Mouse (Mus musculus) Patski (cell line): ENCODE measurements around the gene Parg. TPM values are rescaled to one million over a fixed set of nuclear protein-coding genes. Genes with fewer than 3 reads are reported as not detected.
"Not testable (repeated sequence)": the region's sequence is repeated elsewhere in the genome, so short reads cannot be mapped to it uniquely, and the experiment has no call there.

Experiments used
- ATAC-seq: fragments of 100-300 bp; one replicate; pipeline ENCODE4 v1.8.0; 2021
- CTCF ChIA-PET: fragments of 350-600 bp; sonication (Branson Sonifier 250); formaldehyde crosslinking; loops from one replicate; lab custom pipeline; 2022; ENCODE audit warnings: inconsistent platforms; lab: Charles Lee
- POLR2A ChIA-PET: fragments of 350-600 bp; sonication (Branson Sonifier 250); formaldehyde crosslinking; loops from one replicate; lab custom pipeline; 2022; ENCODE audit warnings: antibody characterized with exemption, inconsistent platforms; lab: Charles Lee
- DNase-seq: peaks from one replicate; pipeline ENCODE4 v3.0.0-alpha.2; 2011; ENCODE audit warnings: low read depth, low spot score
- H3K27me3 ChIP-seq: fragments of 371-371 bp; one replicate; pipeline ENCODE4 v1.5.1; 2021
- CTCF ChIP-seq: fragments of 100-300 bp; IDR thresholded peaks from one replicate; pipeline ENCODE4 v1.5.1; 2021
- in situ Hi-C: fragments of 300-500 bp; cut with MboI; formaldehyde crosslinking; loops from 3 replicates; pipeline ENCODE4 v1.11.1; 2018; ENCODE audit warnings: low pct_unique_long_range_greater_than_20kb, mixed read lengths
- polyA plus RNA-seq: library from polyadenylated mRNA; unstranded; gene quantifications from one replicate; pipeline ENCODE4 v1.2.3, GENCODE M21; 2021

Gene Parg
- polyA plus RNA-seq, 1 experiment from 2014 or later, result 27.8 TPM

GRCm38 (mm10) chr14:32179393-32180195, 22.2 kb upstream of the Parg start:
- no peak for ATAC-seq
- no peak for TF ChIP-seq CTCF
- ChIA-PET CTCF (interaction anchor here (1.2 to 1.6 kb wide), 2 partner anchors 11 to 14 kb away, joined by 3 to 4 read pairs; no protein-coding TSS in a partner anchor), POLR2A (no interaction called here)
- H3K27me3 ChIP-seq, result no peaks in the 10 kb centered on the region
- DNase-seq, result no peak
- in situ Hi-C loops, result no loop called here

- no peaks in the 10 kb centered on the region for H3K27me3 ChIP-seq
- DNase-seq (no peak), ATAC-seq (no peak)
- POLR2A ChIA-PET, result interaction anchor here (0.6 kb wide), 2 partner anchors 16 to 227 kb away, joined by 3 to 4 read pairs; no protein-coding TSS in a partner anchor
- no peak for TF ChIP-seq CTCF
- in situ Hi-C loops, result no loop called here
- CTCF ChIA-PET, result interaction anchor here (1.1 to 1.4 kb wide), 3 partner anchors 10 to 21 kb away, joined by 3 to 5 read pairs (median 3); partner anchors contain the start of gene Ncoa4
Measured at GRCm38 (mm10) chr14:32180861-32181260, 20.9 kb upstream of the Parg start.

- TF ChIP-seq CTCF, result no peak
- H3K27me3 ChIP-seq, result no peaks in the 10 kb centered on the region
- no peak for DNase-seq
- CTCF ChIA-PET, result interaction anchor here (1.7 to 1.9 kb wide), 2 partner anchors 9 to 15 kb away, joined by 4 to 9 read pairs; no protein-coding TSS in a partner anchor
- no peak for ATAC-seq
- POLR2A ChIA-PET, result no interaction called here
- in situ Hi-C loops, result no loop called here
Measured at GRCm38 (mm10) chr14:32183846-32184245, 17.9 kb upstream of the Parg start.

- CTCF ChIA-PET, result interaction anchor here (0.7 to 2.6 kb wide), 4 partner anchors 9 to 38 kb away, joined by 3 to 9 read pairs (median 4); no protein-coding TSS in a partner anchor
- TF ChIP-seq CTCF, result no peak
- in situ Hi-C loops, result no loop called here
- POLR2A ChIA-PET, result no interaction called here
- ATAC-seq, result no peak
- DNase-seq, result no peak
- H3K27me3 ChIP-seq, result no peaks in the 10 kb centered on the region
Measured at GRCm38 (mm10) chr14:32190627-32191391, 10.9 kb upstream of the Parg start.

- in situ Hi-C loops, result no loop called here
- no peak for DNase-seq
- no peak for TF ChIP-seq CTCF
- H3K27me3 ChIP-seq, result no peaks in the 10 kb centered on the region
- ChIA-PET CTCF (interaction anchor here (0.8 to 2.6 kb wide), 12 partner anchors 8 to 106 kb away, joined by 3 to 9 read pairs (median 5); partner anchors contain the start of genes Dph3 and Oxnad1), POLR2A (no interaction called here)
- ATAC-seq, result no peak
Measured at GRCm38 (mm10) chr14:32191926-32192325, 9.8 kb upstream of the Parg start.

- no peak for TF ChIP-seq CTCF
- in situ Hi-C loops, result no loop called here
- ATAC-seq (no peak), DNase-seq (peak; percentile 7)
- POLR2A ChIA-PET, result interaction anchor here (1.3 kb wide), 1 partner anchor 29 kb away, joined by 4 read pairs; no protein-coding TSS in a partner anchor
- CTCF ChIA-PET, result interaction anchor here (0.8 to 2.6 kb wide), 13 partner anchors 9 to 107 kb away, joined by 3 to 9 read pairs (median 5); partner anchors contain the start of genes Dph3 and Oxnad1
- no peaks in the 10 kb centered on the region for H3K27me3 ChIP-seq
Measured at GRCm38 (mm10) chr14:32192437-32192836, 9.3 kb upstream of the Parg start.

- ChIA-PET POLR2A (interaction anchor here (0.6 to 1.3 kb wide), 3 partner anchors 23 to 793 kb away, joined by 4 read pairs; no protein-coding TSS in a partner anchor), CTCF (interaction anchor here (0.8 to 2.4 kb wide), 10 partner anchors 10 to 62 kb away, joined by 3 to 9 read pairs (median 4); no protein-coding TSS in a partner anchor)
- H3K27me3 ChIP-seq, DNase-seq, ATAC-seq, in situ Hi-C loops: not testable (repeated sequence)
Measured at GRCm38 (mm10) chr14:32193557-32193956, 8.2 kb upstream of the Parg start.

- ATAC-seq (peak; percentile 29), DNase-seq (peak; percentile 6)
- H3K27me3 ChIP-seq, result no peaks in the 10 kb centered on the region
- in situ Hi-C loops, result no loop called here
- ChIA-PET POLR2A (no interaction called here), CTCF (no interaction called here)
- no peak for TF ChIP-seq CTCF
Measured at GRCm38 (mm10) chr14:32201354-32201753, 395 bp upstream of the Parg start.

- ATAC-seq (no peak), DNase-seq (no peak)
- in situ Hi-C loops, result loop anchor here (5.0 kb wide), 1 partner anchor 246 kb away; no protein-coding TSS in a partner anchor
- H3K27me3 ChIP-seq, result no peaks in the 10 kb centered on the region
- POLR2A ChIA-PET, result no interaction called here
- CTCF ChIA-PET, result interaction anchor here (1.3 kb wide), 2 partner anchors 27 to 31 kb away, joined by 3 read pairs; no protein-coding TSS in a partner anchor
- no peak for TF ChIP-seq CTCF
Measured at GRCm38 (mm10) chr14:32226601-32227000, 24.9 kb downstream of the Parg start.

- no peaks in the 10 kb centered on the region for H3K27me3 ChIP-seq
- DNase-seq (no peak), ATAC-seq (no peak)
- peak; percentile 34 for TF ChIP-seq CTCF
- in situ Hi-C loops, result loop anchor here (5.0 kb wide), 1 partner anchor 243 kb away; no protein-coding TSS in a partner anchor
- ChIA-PET POLR2A (interaction anchor here (0.9 kb wide), 1 partner anchor 9 kb away, joined by 3 read pairs; no protein-coding TSS in a partner anchor), CTCF (interaction anchor here (0.6 to 1.9 kb wide), 12 partner anchors 7 to 1487 kb away, joined by 3 to 6 read pairs (median 3); no protein-coding TSS in a partner anchor)
Measured at GRCm38 (mm10) chr14:32228996-32229395, 27.2 kb downstream of the Parg start.
